Mouse (Mus musculus) cortical plate, adult 2 months (tissue): Measurements from ENCODE around the gene Adam19. TPM values are rescaled to one million over a fixed set of nuclear protein-coding genes. Genes with fewer than 3 reads are reported as not detected.
"Not testable (repeated sequence)": the region's sequence is repeated elsewhere in the genome, so short reads cannot be mapped to it uniquely, and the experiment has no call there.

Source experiments
- H3K27ac ChIP-seq: fragments of 200-500 bp; 2 replicates; pipeline ENCODE4 v1.5.1; 2012; ENCODE audit warnings: low read length, control low read depth, inconsistent platforms; ENCODE audit not compliant: insufficient read depth
- H3K4me1 ChIP-seq: fragments of 200-500 bp; 2 replicates; pipeline ENCODE4 v1.6.1; 2011; ENCODE audit warnings: low read length; ENCODE audit not compliant: control insufficient read depth, insufficient read depth
- H3K4me3 ChIP-seq: fragments of 200-500 bp; 2 replicates; pipeline ENCODE4 v1.5.1; 2011; ENCODE audit warnings: mild to moderate bottlenecking, low read length, control low read depth; ENCODE audit not compliant: insufficient read depth
- CTCF ChIP-seq: fragments of 200-500 bp; IDR thresholded peaks from 2 replicates; pipeline ENCODE4 v1.5.1; 2011; ENCODE audit warnings: mild to moderate bottlenecking, control low read depth, low read length; ENCODE audit not compliant: insufficient read depth; ENCODE audit errors: extremely low read depth
- POLR2A ChIP-seq: fragments of 200-500 bp; IDR thresholded peaks from 2 replicates; pipeline ENCODE4 v1.6.1; 2011; ENCODE audit warnings: mild to moderate bottlenecking, low read length, control low read depth; ENCODE audit not compliant: insufficient read depth; ENCODE audit errors: extremely low read depth
- polyA plus RNA-seq: library from polyadenylated mRNA; depleted of rRNA; stranded (reverse); fragments of >200 nt; gene quantifications from 2 replicates; pipeline ENCODE4 v1.2.3, GENCODE M21; 2012

The Adam19 gene
- polyA plus RNA-seq, 1 experiment, result 9.9 TPM

DNA sequence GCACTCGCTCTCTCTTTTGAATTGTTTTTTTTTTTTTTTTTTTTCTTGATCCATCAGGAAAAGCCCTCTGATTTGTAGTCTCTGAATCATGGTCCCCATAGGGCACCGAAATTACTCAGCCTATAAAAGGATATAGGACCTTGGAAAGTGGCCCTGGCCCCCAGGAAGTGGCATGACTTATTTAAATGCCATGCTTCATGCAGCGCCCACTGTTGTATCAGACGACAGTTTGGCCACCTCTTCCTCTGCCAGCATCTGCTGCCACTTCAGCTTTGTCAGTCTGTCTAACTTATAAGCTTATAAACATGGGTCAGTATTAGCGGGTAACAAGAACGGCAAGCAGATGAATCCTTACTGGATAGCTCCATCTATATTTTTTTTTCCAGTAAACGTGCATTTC lies 22.8 kb upstream of the Adam19 start:
- H3K27ac ChIP-seq, result no peak overlapping the region
- TF ChIP-seq POLR2A, result no peak
- no peak for TF ChIP-seq CTCF
- no peak overlapping the region for H3K4me3 ChIP-seq
- H3K4me1 ChIP-seq, result no peaks in the 10 kb centered on the region

DNA sequence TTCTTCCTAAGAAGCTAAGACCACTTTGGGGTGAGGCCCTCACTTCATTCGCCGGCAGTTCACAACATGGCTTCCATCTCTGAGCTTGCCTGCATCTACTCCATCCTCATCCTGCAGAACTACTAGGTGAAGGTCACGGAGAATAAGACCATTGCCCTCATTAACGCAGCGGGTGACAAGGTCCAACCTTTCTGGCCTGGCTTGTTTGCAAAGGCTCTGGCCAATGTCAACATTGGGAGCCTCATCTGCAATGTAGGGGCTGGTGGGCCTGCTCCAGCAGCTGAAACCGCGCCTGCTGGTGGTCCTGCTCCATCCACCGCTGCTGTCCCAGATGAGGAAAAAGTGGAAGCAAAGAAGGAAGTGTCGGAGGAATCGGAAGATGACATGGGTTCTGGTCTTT lies 19.4 kb upstream of the Adam19 start:
- H3K4me3 ChIP-seq, result no peak overlapping the region
- no peaks in the 10 kb centered on the region for H3K4me1 ChIP-seq
- no peak for TF ChIP-seq CTCF
- TF ChIP-seq POLR2A, result no peak
- H3K27ac ChIP-seq, result no peak overlapping the region

DNA sequence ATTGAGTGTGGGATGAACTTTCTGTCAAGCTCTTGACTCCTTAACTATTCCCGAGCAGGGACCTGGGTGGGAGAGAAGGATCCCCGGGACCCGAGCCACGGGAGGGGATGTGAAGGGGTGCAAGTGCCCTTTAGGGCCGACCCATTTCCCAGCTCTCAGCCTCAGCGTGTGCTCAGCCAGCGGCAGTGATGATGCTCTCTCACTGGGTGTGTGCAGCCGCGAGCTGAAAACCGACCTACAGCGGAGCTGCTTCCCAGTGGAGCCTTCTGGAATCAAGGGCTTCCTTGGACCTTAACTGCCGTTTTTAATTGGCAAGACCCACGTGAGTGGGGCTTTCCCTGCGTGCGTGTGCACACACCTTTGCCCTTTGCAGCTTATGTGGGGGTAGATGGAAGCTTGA lies 16.9 kb upstream of the Adam19 start:
- Histone ChIP-seq H3K4me3 (peak overlapping the region; percentile 17; the same call in 1 of the 2 replicates), H3K27ac (no peak overlapping the region), H3K4me1 (no peaks in the 10 kb centered on the region)
- TF ChIP-seq POLR2A (no peak), CTCF (no peak)

DNA sequence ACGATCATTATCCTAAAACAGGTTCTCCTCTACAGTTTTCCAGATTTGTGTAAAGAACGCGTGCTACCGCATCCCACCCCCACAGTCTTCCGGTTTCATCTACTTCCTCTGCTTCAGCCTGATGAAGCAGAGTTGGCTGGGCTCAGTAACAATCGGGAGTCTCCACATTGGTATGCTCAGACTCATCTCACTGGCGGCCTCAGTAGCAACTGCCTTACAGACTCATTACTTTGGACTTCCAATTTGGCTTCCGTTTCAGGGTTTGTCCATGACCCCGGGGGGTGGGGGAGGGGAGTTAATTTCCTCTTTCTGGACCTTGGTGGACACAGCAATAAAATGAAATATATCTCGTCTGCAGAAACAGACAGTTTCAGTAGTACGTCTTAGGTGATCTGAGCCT lies 16.5 kb upstream of the Adam19 start:
- no peak for TF ChIP-seq CTCF
- Histone ChIP-seq H3K4me3 (peak overlapping the region; percentile 17; the same call in 1 of the 2 replicates), H3K4me1 (no peaks in the 10 kb centered on the region), H3K27ac (no peak overlapping the region)

DNA sequence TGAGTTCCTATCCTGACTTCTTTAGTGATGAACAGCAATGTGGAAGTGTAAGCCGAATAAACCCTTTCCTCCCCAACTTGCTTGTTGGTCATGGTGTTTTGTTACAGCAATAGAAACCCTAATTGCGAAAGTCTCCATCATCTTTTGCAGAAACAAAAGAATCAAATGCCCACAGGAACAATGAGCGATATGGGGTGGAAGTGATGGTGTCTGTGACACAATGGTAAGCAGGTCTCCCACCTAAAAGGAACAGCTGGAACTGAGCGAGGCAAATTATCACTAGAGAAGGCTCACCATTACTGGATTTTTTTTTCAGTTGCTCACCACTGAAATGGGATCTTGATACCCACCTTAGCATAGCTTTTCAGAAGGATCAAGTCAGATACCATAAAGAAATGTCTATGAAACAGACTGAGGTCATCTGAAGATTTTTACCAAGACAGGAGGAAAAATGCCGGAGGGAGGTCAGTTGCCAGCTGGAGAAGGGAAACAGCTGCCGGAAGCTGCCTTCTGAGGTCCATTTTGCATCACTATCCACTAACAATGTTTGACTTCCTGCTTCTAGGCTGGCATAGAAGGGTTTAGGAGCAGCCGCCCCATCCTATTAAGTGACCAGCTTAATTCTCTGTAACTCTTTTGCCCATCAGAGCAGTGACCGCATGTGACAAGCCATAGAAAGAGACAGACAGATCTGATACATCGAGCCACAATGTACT lies 14.8 kb upstream of the Adam19 start:
- no peak overlapping the region for H3K4me3 ChIP-seq
- no peak overlapping the region for H3K27ac ChIP-seq
- H3K4me1 ChIP-seq, result no peaks in the 10 kb centered on the region
- TF ChIP-seq POLR2A (no peak), CTCF (no peak)

GRCm38 (mm10) chr11:46041607-46042267 lies 14.1 kb upstream of the Adam19 start:
- no peak overlapping the region for H3K27ac ChIP-seq
- no peak overlapping the region for H3K4me3 ChIP-seq
- H3K4me1 ChIP-seq, result no peaks in the 10 kb centered on the region
- TF ChIP-seq CTCF, result no peak
- no peak for TF ChIP-seq POLR2A

GRCm38 (mm10) chr11:46044781-46045180 lies 11.0 kb upstream of the Adam19 start:
- TF ChIP-seq CTCF (no peak), POLR2A (no peak)
- Histone ChIP-seq H3K27ac (no peak overlapping the region), H3K4me3 (no peak overlapping the region), H3K4me1 (no peaks in the 10 kb centered on the region)

DNA sequence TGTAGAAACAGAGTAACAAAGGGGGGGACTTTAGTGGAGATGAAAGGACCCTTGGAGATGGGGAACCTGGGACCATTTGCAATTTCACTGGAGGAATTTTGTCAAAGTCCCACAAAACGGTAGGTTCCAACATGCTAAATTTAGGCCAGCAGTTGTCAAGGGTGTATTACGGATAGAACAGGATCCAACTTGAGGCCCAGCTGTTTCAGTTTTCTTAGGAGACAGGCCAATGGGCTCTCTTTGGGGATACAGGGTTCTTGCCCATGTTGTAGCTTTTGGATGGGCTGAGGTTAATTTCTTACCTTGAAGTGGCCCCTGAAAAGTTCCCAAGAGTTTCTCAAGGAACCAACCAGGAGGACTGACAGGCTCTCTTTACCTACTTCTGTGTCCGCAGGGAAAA lies 8.5 kb upstream of the Adam19 start:
- no peak for TF ChIP-seq CTCF
- TF ChIP-seq POLR2A, result no peak
- no peaks in the 10 kb centered on the region for H3K4me1 ChIP-seq
- H3K4me3 ChIP-seq, result no peak overlapping the region
- H3K27ac ChIP-seq, result no peak overlapping the region

GRCm38 (mm10) chr11:46052105-46052659 lies 3.6 kb upstream of the Adam19 start, which contains the start of gene Gm12166:
Gene Gm12166 (minus strand): TSS chr11:46052321.
- not testable (repeated sequence) for H3K4me3 ChIP-seq, H3K4me1 ChIP-seq, H3K27ac ChIP-seq
- TF ChIP-seq CTCF, result peak; percentile 61

GRCm38 (mm10) chr11:46053457-46053856 lies 2.3 kb upstream of the Adam19 start:
- H3K4me1 ChIP-seq, H3K27ac ChIP-seq, H3K4me3 ChIP-seq: not testable (repeated sequence)
